Mouse (Mus musculus) CD4-positive, CD25-positive, alpha-beta regulatory T cell, adult 2 months (primary cell): Measurements from ENCODE around the gene Bckdha.
A peak's percentile ranks its signal among the peaks of the same experiment; 100 is the strongest.

Experiments used
- DNase-seq: peaks from one replicate; pipeline ENCODE4 v3.0.0-alpha.2; 2012; ENCODE audit warnings: low read depth, low spot score

Gene Bckdha

GRCm38 (mm10) chr7:25614831-25615705, 43.7 kb downstream of the Bckdha start:
- no peak for DNase-seq

GRCm38 (mm10) chr7:25614086-25614485, 44.7 kb downstream of the Bckdha start:
- DNase-seq: no peak

DNA sequence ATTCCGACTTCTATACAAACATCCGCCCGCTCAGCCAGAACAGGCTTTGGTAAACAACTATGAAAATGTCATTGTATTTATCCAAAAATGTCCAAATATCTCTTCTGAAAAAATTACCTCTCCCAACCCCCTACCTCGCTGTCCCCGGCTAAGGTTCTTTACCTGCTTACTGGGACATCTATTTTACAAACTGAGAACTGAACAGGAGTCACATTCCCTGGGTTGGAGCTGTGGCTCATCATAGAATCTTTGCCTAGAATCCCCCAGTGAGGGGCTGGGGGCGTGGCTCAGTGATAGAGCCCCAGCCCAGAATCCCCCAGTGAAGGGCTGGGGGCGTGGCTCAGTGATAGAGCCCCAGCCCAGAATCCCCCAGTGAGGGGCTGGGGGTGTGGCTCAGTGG, 47.3 kb downstream of the Bckdha start:
- no peak for DNase-seq

DNA sequence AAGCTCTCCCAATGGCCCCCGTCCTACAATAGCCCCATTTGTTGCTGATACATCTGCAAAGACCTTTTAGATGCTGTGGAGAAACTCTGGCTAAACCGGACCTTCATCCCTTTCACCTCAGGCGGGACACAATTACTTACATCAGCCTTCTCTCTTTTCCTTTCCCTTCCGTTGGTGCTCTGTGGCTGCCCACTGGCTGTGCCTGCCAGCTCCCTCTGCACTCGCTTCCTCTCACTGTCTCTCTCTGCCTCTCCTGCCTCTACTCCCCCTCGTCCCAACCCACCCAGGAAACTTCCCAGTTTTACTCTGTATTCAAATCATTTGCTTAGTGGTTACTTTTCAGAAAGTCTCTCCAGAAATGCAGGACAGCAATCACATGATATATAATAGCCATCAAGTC, 48.7 kb downstream of the Bckdha start:
- no peak for DNase-seq

GRCm38 (mm10) chr7:25607196-25607595, 51.6 kb downstream of the Bckdha start:
- DNase-seq: no peak

DNA sequence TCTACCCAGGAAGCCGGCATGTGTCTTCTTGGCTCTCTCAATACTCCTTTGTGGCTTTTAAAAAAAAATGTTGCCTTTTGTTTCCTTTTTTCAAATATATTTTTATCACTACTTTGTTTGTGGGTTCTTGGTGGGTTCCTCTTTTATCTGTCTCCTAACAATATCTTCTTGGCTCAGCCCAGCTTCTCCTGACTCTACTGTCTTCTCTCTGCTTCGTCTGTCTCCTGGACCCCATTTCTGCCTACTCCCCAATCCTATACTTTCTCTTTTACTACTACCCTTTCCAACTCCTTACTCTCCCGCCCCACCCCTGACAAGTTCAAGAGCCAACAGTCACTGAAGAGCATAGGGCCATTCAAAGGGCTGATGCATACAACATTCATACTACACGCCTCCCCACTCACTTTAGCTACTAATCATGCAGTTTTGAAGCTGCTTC, 52.1 kb downstream of the Bckdha start:
- DNase-seq: no peak

GRCm38 (mm10) chr7:25601346-25601745, 57.4 kb downstream of the Bckdha start:
- no peak for DNase-seq

DNA sequence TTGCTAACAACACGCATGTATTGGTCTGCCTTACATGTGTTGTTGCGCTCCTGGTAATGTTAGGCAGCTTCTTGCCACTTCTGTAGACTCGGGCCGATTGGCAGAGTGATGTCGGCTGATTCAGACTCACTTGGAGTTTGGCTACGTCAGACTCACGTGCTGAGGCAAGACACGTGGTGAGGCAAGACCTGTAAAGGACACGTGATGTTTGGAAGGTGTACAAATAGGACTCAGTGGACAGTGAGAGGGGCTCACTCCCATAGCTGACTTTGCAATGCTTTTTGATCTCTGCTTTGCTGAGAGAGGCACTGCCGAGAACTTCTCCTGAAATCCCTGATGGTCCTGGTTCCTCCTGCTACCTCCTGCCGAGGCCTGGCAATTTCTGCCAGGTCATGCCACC, 58.1 kb downstream of the Bckdha start:
- DNase-seq: no peak

GRCm38 (mm10) chr7:25599663-25600062, 59.1 kb downstream of the Bckdha start:
- DNase-seq: peak; percentile 83

- DNase-seq: no peak
These were observed 64.9 kb downstream of the Bckdha start for GRCm38 (mm10) chr7:25593859-25594258.

DNA sequence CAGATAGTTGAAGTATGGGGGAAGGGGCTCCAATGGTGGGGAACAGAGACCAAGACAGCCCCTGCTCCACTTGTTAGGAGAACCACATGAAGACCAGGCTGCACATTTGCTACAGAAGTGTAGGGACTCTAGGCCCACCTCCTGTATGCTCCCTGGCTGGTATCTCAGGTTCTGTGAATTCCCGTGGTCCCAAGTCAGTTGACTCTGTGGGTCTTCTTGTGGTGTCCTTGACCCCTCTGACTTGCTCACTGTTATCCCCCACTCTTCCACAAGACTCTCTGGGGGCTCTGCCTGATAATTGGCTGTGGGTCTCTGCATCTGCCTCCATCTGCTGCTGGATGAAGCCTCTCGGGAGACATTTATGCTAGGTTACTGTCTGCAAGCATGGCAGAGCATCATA, 67.6 kb downstream of the Bckdha start:
- DNase-seq: no peak

- DNase-seq: no peak
These were observed 73.2 kb downstream of the Bckdha start for GRCm38 (mm10) chr7:25585351-25586204.

GRCm38 (mm10) chr7:25584651-25585050, 74.1 kb downstream of the Bckdha start:
- no peak for DNase-seq

- no peak for DNase-seq
These were observed 76.4 kb downstream of the Bckdha start for GRCm38 (mm10) chr7:25582301-25582810.
